Mouse (Mus musculus): ENCODE results near the gene E130116L18Rik. TPM values are rescaled to one million over a fixed set of nuclear protein-coding genes. Genes with fewer than 3 reads are reported as not detected.
"Not testable (repeated sequence)": the region's sequence is repeated elsewhere in the genome, so short reads cannot be mapped to it uniquely, and the experiment has no call there.

E130116L18Rik gene
- polyA plus RNA-seq, 1 experiment from 2014 or later: not detected

- Histone ChIP-seq H3K4me1 (ENCODE audit: insufficient read depth, low read length) (peaks cover 3% of the 10 kb centered on the region), H3K9ac (replicated peaks; ENCODE audit: low read length) (no peak overlapping the region), H3K4me2 (replicated peaks; ENCODE audit: low read depth, low read length) (no peak overlapping the region), H3K36me3 (ENCODE audit: insufficient read depth, low read length) (peaks cover 13% of the 10 kb centered on the region), H3K4me3 (ENCODE audit: low read length) (no peak overlapping the region), H3K27ac (ENCODE audit: low read length) (peak overlapping the region; percentile 87), H3K9me3 (ENCODE audit: low read length) (no peaks in the 10 kb centered on the region), H3K27me3 (ENCODE audit: insufficient read depth, low read length) (no peaks in the 10 kb centered on the region)
- 39% methylated on average over 1 of the region's 1 CpGs for WGBS
- ATAC-seq (ENCODE audit: low FRiP score, low TSS enrichment): no peak
Observed at GRCm38 (mm10) chr5:25246473-25246865, 23.5 kb upstream of the E130116L18Rik start.

DNA sequence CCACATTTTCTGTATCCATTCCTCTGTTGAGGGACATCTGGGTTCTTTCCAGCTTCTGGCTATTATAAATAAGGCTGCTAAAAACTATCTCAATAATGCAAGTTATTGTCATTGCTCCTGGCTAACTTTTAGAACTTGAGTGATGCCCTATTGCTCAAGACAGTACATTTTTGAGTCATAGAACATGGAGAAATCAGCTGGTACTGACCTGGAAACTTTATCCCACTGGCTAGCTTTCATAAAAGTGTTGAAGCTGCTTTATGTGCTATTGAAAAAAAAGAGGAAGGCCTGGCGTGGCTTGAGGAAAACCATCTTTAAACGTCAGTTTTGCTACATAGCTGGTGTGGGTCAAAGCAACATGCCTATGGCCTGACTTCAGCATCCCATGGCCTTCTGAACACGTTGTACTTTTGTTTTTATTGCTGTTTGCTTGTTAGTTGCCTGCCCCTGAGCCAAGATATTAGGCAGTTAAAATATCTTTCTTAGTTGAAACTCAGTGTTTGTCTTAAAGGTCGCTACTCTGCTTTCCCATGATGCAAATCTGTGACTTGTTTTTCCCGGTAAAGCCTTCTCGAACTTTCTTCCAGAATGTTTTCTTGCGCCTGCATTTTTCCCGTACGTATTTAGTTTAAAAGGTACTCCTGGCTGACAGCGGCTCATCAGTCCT is 23.0 kb upstream of the E130116L18Rik start:
- Histone ChIP-seq H3K4me2 (replicated peaks; ENCODE audit: low read depth, low read length) (no peak overlapping the region), H3K4me1 (ENCODE audit: insufficient read depth, low read length) (peaks cover 3% of the 10 kb centered on the region), H3K27me3 (ENCODE audit: insufficient read depth, low read length) (no peaks in the 10 kb centered on the region), H3K36me3 (ENCODE audit: insufficient read depth, low read length) (peaks cover 8% of the 10 kb centered on the region), H3K27ac (ENCODE audit: low read length) (peak overlapping the region; percentile 87), H3K4me3 (ENCODE audit: low read length) (no peak overlapping the region), H3K9ac (replicated peaks; ENCODE audit: low read length) (no peak overlapping the region), H3K9me3 (ENCODE audit: low read length) (no peaks in the 10 kb centered on the region)
- ATAC-seq (ENCODE audit: low FRiP score, low TSS enrichment): no peak
- WGBS: 68% methylated on average over 10 of the region's 10 CpGs

- H3K36me3 ChIP-seq (ENCODE audit: insufficient read depth, low read length): peaks cover 4% of the 10 kb centered on the region; the same call in 1 of the 2 replicates
- H3K4me1 ChIP-seq (ENCODE audit: insufficient read depth, low read length): peaks cover 3% of the 10 kb centered on the region
- H3K4me2 ChIP-seq (replicated peaks; ENCODE audit: low read depth, low read length): no peak overlapping the region
- no peak overlapping the region for H3K9ac ChIP-seq (replicated peaks; ENCODE audit: low read length)
- 81% methylated on average over 6 of the region's 6 CpGs for WGBS
- H3K27me3 ChIP-seq (ENCODE audit: insufficient read depth, low read length): no peaks in the 10 kb centered on the region
- no peaks in the 10 kb centered on the region for H3K9me3 ChIP-seq (ENCODE audit: low read length)
- no peak overlapping the region for H3K27ac ChIP-seq (ENCODE audit: low read length)
- H3K4me3 ChIP-seq (ENCODE audit: low read length): no peak overlapping the region
- no peak for ATAC-seq (ENCODE audit: low FRiP score, low TSS enrichment)
Observed at GRCm38 (mm10) chr5:25243101-25243500, 20.1 kb upstream of the E130116L18Rik start.

DNA sequence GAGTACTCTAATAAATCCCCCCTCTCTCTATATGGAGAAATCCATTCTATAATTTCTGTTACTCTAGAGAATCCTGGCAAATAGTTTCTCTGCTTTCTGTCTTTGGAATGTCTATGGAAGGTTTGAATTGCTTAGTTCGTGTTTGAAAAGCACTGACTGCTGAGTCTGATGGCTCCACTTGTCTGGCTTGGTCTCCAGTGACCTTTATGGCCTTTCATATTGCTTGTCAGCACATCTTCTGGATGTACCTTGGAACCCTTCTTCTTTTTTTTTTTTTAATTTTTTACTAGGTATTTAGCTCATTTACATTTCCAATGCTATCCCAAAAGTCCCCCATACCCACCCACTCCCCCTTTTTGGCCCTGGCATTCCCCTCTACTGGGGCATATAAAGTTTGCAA is 1.4 kb upstream of the E130116L18Rik start:
- H3K36me3 ChIP-seq (ENCODE audit: insufficient read depth, low read length): not testable (repeated sequence)
- WGBS: 78% methylated on average over 1 of the region's 1 CpGs

DNA sequence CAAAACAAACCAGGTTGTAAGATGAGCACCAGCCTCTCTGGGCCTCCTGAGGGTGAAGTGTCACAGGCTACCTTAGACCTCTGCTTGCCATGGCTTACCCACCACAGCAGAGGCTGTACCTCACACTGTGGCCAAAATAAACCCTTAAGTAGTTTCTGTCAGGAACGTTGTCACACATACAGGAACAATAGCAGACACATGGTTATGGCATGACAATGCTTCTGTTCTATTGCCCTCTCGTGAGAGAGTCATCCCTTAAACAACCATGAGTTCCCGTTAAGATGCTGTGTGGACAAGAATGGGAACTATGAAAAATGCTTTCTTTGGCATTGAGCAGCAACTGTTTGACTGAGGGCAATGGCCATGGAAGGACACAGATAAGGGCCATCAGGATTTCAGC is 1.3 kb downstream of the E130116L18Rik start, which contains the start of gene Galnt11:
Galnt11 (plus strand) TSS at position 301 of the 400 bp plus-strand sequence.
- Histone ChIP-seq H3K27me3 (ENCODE audit: insufficient read depth, low read length) (no peaks in the 10 kb centered on the region), H3K4me3 (ENCODE audit: low read length) (peak within 1 kb of the TSS; percentile 73), H3K27ac (ENCODE audit: low read length) (peak within 1 kb of the TSS; percentile 93), H3K4me1 (ENCODE audit: insufficient read depth, low read length) (peaks cover 14% of the 10 kb centered on the region), H3K36me3 (ENCODE audit: insufficient read depth, low read length) (no peaks in the 10 kb centered on the region), H3K4me2 (replicated peaks; ENCODE audit: low read depth, low read length) (peak within 1 kb of the TSS; percentile 72), H3K9me3 (ENCODE audit: low read length) (no peaks in the 10 kb centered on the region), H3K9ac (replicated peaks; ENCODE audit: low read length) (peak within 1 kb of the TSS; percentile 84)
- WGBS: 90% methylated on average over 3 of the region's 3 CpGs
- ATAC-seq (ENCODE audit: low FRiP score, low TSS enrichment): no peak

More for the DNA sequence above, 1.4 kb upstream of the E130116L18Rik start:
- not testable (repeated sequence) for H3K27ac ChIP-seq (ENCODE audit: low read length); H3K27me3 ChIP-seq (ENCODE audit: insufficient read depth, low read length); H3K9ac ChIP-seq (replicated peaks; ENCODE audit: low read length); H3K9me3 ChIP-seq (ENCODE audit: low read length); ATAC-seq (ENCODE audit: low FRiP score, low TSS enrichment); H3K4me3 ChIP-seq (ENCODE audit: low read length)
- peaks cover 14% of the 10 kb centered on the region for H3K4me1 ChIP-seq (ENCODE audit: insufficient read depth, low read length)
- H3K4me2 ChIP-seq (replicated peaks; ENCODE audit: low read depth, low read length): 0 out of 2 replicates have a peak overlapping the region, but pooled peaks have one; percentile 72

- ATAC-seq (ENCODE audit: low FRiP score, low TSS enrichment): no peak
Observed at GRCm38 (mm10) chr5:25215006-25215405, 7.9 kb downstream of the E130116L18Rik start.

DNA sequence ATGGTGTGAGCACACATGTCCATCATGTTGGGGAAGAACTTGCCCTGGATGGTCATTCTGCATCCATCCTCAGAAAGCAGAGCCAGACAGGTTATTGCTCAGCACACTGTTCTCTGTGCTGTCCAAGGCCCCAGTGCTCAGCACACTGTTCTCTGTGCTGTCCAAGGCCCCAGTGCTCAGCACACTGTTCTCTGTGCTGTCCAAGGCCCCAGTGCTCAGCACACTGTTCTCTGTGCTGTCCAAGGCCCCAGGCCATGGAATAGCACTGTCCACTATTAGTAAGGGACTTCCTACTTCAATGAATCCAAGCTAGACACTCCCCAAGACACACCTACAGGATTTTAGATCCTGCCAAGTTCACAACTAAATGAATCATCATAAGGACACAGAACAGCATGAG is 9.7 kb downstream of the E130116L18Rik start:
- H3K9me3 ChIP-seq (ENCODE audit: low read length); H3K4me3 ChIP-seq (ENCODE audit: low read length); H3K4me1 ChIP-seq (ENCODE audit: insufficient read depth, low read length); H3K27ac ChIP-seq (ENCODE audit: low read length); H3K36me3 ChIP-seq (ENCODE audit: insufficient read depth, low read length); H3K27me3 ChIP-seq (ENCODE audit: insufficient read depth, low read length); ATAC-seq (ENCODE audit: low FRiP score, low TSS enrichment); H3K4me2 ChIP-seq (replicated peaks; ENCODE audit: low read depth, low read length); H3K9ac ChIP-seq (replicated peaks; ENCODE audit: low read length): not testable (repeated sequence)

More at GRCm38 (mm10) chr5:25215006-25215405, 7.9 kb downstream of the E130116L18Rik start:
- H3K9ac ChIP-seq (replicated peaks; ENCODE audit: low read length): no peak overlapping the region
- no peaks in the 10 kb centered on the region for H3K9me3 ChIP-seq (ENCODE audit: low read length)
- H3K4me2 ChIP-seq (replicated peaks; ENCODE audit: low read depth, low read length): no peak overlapping the region
- WGBS: 86% methylated on average over 6 of the region's 6 CpGs
- no peak overlapping the region for H3K27ac ChIP-seq (ENCODE audit: low read length)
- H3K36me3 ChIP-seq (ENCODE audit: insufficient read depth, low read length): no peaks in the 10 kb centered on the region
- no peaks in the 10 kb centered on the region for H3K4me1 ChIP-seq (ENCODE audit: insufficient read depth, low read length)
- H3K27me3 ChIP-seq (ENCODE audit: insufficient read depth, low read length): no peaks in the 10 kb centered on the region
- H3K4me3 ChIP-seq (ENCODE audit: low read length): no peak overlapping the region

GRCm38 (mm10) chr5:25211872-25212271 is 11.1 kb downstream of the E130116L18Rik start:
- no peak overlapping the region for H3K4me2 ChIP-seq (replicated peaks; ENCODE audit: low read depth, low read length)
- H3K4me3 ChIP-seq (ENCODE audit: low read length): no peak overlapping the region
- H3K27ac ChIP-seq (ENCODE audit: low read length): no peak overlapping the region
- H3K27me3 ChIP-seq (ENCODE audit: insufficient read depth, low read length): no peaks in the 10 kb centered on the region
- ATAC-seq (ENCODE audit: low FRiP score, low TSS enrichment): no peak
- no peaks in the 10 kb centered on the region for H3K9me3 ChIP-seq (ENCODE audit: low read length)
- 50% methylated on average over 1 of the region's 1 CpGs for WGBS
- no peak overlapping the region for H3K9ac ChIP-seq (replicated peaks; ENCODE audit: low read length)
- no peaks in the 10 kb centered on the region for H3K4me1 ChIP-seq (ENCODE audit: insufficient read depth, low read length)
- no peaks in the 10 kb centered on the region for H3K36me3 ChIP-seq (ENCODE audit: insufficient read depth, low read length)

GRCm38 (mm10) chr5:25190521-25190920 is 32.4 kb downstream of the E130116L18Rik start:
- Histone ChIP-seq H3K9ac (replicated peaks; ENCODE audit: low read length) (no peak overlapping the region), H3K9me3 (ENCODE audit: low read length) (no peaks in the 10 kb centered on the region), H3K4me1 (ENCODE audit: insufficient read depth, low read length) (no peaks in the 10 kb centered on the region), H3K36me3 (ENCODE audit: insufficient read depth, low read length) (no peaks in the 10 kb centered on the region), H3K4me2 (replicated peaks; ENCODE audit: low read depth, low read length) (no peak overlapping the region), H3K27ac (ENCODE audit: low read length) (no peak overlapping the region), H3K4me3 (ENCODE audit: low read length) (no peak overlapping the region), H3K27me3 (ENCODE audit: insufficient read depth, low read length) (no peaks in the 10 kb centered on the region)
- WGBS: 86% methylated on average over 2 of the region's 2 CpGs
- no peak for ATAC-seq (ENCODE audit: low FRiP score, low TSS enrichment)

DNA sequence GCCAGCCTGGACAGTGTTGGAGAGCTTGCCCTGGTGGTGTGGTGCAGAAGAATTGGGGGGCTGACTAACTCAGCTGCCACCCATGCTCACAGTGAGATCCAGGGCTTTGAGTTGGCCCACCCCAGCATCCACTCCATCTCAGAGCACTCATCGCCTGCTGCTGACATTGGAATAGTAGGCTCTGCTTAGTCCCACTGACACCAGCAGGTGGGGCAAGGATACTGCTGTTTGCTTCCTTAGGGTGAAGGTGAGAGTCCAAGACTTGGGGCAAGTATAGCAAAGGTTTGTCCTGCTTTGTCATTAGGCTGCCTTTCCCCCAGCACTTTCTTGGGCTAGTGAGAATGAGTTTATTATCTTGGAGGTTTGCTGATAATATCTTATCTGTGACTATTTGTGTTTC is 34.2 kb downstream of the E130116L18Rik start:
- H3K4me2 ChIP-seq (replicated peaks; ENCODE audit: low read depth, low read length): no peak overlapping the region
- 43% methylated on average over 1 of the region's 1 CpGs for WGBS
- no peak for ATAC-seq (ENCODE audit: low FRiP score, low TSS enrichment)

More for the DNA sequence above, 34.2 kb downstream of the E130116L18Rik start:
- Histone ChIP-seq H3K27ac (ENCODE audit: low read length) (no peak overlapping the region), H3K36me3 (ENCODE audit: insufficient read depth, low read length) (no peaks in the 10 kb centered on the region), H3K4me3 (ENCODE audit: low read length) (no peak overlapping the region), H3K27me3 (ENCODE audit: insufficient read depth, low read length) (no peaks in the 10 kb centered on the region), H3K9ac (replicated peaks; ENCODE audit: low read length) (no peak overlapping the region), H3K4me1 (ENCODE audit: insufficient read depth, low read length) (no peaks in the 10 kb centered on the region), H3K9me3 (ENCODE audit: low read length) (no peaks in the 10 kb centered on the region)

Measured in kidney, embryonic 16.5 days (tissue).